Mouse (Mus musculus): ENCODE measurements around the gene Kdm4b.

Kdm4b gene

DNA sequence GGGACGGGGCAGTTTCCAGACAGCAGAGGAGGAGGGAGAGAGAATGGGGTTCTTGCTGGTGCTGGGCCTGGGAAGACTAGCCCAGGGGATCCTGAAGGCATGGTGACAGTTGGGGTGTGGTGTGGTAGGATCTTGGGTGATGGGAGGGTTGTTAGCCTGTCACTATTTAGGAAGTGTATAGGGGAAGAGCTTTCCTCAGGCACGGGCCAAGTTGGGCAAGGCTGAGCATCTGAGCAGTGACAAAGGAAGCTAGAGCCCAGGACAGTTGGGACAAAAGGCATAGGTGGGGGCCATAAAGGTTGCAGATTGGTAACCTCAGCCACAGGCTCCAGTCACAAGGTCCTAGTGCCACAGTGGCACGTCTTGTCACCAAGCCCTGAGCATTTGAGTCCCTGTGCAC, 17.6 kb downstream of the Kdm4b start:
- DNase-seq (ENCODE audit: low read depth, low spot score): no peak

DNA sequence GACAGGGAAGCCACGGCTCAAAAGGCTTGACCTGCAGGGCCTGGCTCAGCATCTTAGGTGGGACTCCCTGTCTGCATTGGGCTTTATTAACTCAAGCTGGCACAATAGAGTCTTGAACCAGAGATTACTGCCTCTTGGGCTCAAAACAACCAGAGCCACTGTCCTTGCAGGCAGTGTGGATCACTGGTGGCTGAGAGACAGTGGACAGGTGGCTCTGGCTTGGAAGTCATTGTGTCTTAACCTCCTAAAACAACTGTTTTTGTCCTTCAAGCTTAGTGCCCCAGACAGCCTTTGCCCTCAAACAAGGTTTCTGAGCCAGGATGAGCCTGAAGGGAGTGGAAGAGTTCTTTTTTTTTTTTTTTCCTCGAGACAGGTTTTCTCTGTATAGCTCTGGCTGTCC, 19.5 kb downstream of the Kdm4b start:
- no peak for DNase-seq (ENCODE audit: low read depth, low spot score)

DNA sequence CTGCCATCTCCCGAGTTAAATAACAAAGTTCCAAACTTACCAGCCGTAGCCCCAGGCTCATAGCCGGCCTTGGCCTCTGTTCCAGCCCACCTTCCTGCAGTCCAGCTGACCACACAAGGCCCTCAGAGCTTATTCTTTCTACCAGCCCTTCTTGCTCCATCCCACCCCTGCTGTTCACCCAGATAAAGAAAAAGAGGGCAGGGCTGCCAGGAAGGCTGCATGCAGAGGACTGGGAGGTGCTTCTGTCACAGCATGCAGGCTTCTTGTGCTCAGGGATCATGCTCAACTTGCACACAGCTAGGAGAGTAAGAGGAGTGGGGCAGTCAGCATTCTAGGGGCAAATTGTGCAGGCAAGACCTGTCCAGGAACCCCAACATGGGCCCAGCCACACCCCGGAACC, 22.3 kb downstream of the Kdm4b start:
- no peak for DNase-seq (ENCODE audit: low read depth, low spot score)

DNA sequence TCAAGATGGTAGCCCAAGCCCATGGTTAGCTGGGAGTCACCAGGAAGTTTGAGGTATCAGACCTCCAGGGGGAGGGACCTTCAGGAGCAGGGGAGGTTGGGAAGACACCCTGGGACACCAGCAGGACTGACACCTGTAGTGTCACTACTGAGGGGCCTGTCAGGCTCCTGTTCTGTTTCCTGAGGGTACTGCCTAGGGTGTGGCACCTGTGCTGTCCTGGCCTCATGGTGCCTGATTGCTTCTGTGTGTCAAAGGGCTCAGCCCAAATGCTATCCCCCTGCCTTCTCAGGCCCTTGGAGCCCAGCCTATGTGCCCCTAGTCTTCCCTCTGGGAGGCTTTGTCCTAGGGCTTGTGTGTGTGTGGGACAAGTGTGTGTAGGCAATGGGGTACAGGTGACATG, 22.7 kb downstream of the Kdm4b start:
- DNase-seq (ENCODE audit: low read depth, low spot score): no peak

DNA sequence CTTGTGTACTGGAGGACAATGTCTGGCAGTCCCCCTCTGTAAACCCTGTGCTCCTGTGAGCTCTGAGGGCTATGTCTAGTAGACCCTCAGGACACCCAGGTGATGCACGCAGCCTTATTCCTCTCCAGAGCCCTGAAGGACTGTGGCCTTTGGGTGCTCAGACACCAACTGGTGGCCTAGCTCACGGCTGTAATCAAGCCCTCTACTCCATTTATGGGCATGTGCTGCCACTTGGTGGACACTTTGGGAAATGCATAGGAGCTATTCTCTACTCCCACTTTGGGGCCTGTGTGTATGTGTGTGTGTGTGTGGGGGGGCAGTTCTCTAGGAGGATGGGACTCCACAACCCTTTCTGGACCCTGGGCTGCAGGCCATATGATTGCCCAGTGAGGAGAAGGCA, 24.8 kb downstream of the Kdm4b start:
- DNase-seq (ENCODE audit: low read depth, low spot score): peak; percentile 87

DNA sequence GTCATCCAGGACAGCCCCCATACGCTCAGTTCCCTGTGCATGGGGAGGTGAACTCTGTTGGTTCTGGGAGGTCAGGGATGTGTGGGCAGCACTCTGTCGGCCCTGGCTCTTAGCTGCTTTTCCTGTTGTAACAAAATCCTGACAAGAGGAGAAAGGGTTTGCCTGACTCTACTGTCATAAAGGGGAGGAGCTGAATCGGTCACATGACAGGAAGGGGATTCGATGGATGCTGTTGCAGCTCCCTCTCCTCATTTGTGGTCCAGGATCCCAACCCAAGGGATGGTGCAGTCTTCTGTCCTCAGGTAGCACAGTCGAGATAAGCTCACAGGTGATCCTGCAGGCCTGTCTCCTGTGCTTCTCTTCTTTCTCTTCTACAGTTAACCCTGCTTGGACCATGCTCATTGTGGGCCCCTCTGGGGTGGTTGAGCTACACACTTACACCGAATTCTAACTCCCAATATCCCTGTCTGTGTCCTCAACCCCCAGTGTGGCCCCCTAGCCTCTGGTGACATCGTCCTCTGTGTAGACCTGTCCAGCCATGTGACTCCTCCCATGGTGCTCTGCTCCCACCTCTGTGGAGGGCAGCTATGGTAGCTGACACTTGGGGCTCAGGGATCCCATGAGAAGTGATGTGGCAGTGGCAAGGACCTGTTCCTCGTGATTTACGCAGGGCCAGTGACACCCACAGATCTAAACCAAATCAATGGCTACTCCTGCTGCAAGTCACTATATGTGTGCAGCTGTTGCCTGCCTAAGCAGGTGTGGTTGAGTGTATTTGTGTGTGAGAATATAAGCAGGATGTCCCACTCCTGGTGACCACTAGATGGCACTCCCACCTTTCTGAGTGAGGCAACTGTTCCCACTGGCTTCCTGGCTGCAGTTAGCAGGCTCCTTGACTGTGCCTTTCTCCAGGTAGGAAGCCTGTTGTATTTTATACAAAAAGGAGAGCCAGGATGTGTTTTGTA, 31.3 kb downstream of the Kdm4b start:
- DNase-seq (ENCODE audit: low read depth, low spot score): peak; percentile 96

DNA sequence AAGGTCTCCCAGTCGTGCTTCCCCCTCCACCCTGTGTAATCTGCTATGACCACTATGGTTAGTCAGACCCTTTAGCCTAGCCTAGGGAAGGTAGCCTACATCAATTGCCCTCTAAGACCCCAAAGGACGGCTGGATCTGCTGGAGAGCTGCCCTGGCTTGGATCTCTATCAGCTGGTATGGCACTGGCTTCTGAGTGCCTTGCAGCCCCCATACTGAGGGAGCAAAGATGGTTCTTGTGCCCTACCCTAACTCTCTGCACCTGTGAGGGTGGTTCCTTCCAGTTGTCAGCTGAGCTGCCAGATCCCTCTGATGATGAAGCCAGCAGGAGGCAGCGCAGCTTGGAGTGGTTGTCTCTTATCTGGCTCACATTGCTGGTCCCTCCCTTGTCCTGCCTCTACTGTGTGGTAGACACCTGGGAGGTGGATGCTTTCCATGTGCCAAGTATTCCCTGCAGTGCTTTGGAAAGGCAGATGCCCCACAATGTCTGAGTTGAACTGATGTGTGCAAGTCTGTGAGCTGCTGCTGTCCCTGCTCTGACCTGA, 33.4 kb downstream of the Kdm4b start:
- DNase-seq (ENCODE audit: low read depth, low spot score): peak; percentile 78

DNA sequence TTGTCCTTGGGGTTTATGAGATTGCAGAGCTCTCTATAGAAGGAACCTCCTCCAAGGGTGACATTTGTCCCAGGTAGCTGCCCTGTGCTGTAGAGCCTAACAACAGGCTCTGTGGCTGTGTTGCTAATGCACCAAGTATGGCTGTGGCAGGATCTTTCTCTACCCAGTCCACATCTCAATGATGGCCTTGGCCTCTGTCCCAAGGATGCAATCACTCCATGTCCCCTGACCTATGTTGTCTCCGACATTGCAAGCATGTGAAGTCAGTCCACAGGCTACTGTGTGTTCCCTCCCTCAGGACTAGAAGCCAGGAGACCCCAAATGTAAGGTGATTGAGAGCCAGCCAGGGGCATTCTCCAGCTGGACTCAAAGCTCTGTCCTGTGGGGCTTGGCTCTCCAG, 34.0 kb downstream of the Kdm4b start:
- DNase-seq (ENCODE audit: low read depth, low spot score): no peak

DNA sequence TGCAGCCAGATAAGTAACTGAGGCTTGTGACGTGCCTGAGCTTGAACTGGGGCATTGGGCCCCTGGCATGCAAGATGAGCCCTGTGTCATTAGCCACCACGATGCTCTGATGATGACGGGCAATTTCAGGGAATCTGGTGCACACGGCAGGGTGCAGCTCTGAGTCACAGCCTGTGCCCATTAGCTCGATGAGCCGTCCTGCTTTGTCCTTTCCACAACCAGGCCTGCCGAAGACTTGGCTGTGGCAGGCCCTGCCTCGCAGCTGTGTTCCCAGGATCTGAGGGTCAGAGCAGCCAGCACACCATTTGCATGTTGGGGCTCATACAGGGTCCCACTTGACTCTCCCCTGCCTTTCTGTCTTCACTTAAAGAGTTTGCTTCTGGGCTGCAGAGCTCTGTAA, 34.6 kb downstream of the Kdm4b start:
- DNase-seq (ENCODE audit: low read depth, low spot score): peak; percentile 97

DNA sequence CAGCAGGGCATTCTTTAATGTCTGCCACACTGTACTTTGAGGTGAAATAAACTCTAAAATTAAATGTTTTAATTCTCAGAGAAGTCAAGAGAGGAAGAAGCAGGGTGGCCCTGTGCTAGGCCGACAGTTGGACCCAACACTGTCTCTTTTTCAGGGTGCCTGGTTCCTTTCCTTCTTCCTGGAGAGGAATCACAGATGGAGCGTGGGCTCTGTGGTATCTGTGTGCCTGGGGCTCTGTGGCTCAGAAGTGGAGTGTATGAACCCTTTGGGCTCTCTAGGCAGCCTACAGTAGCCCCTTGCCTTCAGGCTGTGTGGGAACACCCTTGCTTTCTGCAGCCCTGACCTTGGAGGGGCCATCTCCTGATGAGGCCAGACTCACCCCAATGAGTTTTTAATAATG, 35.7 kb downstream of the Kdm4b start:
- peak; percentile 79 for DNase-seq (ENCODE audit: low read depth, low spot score)

DNA sequence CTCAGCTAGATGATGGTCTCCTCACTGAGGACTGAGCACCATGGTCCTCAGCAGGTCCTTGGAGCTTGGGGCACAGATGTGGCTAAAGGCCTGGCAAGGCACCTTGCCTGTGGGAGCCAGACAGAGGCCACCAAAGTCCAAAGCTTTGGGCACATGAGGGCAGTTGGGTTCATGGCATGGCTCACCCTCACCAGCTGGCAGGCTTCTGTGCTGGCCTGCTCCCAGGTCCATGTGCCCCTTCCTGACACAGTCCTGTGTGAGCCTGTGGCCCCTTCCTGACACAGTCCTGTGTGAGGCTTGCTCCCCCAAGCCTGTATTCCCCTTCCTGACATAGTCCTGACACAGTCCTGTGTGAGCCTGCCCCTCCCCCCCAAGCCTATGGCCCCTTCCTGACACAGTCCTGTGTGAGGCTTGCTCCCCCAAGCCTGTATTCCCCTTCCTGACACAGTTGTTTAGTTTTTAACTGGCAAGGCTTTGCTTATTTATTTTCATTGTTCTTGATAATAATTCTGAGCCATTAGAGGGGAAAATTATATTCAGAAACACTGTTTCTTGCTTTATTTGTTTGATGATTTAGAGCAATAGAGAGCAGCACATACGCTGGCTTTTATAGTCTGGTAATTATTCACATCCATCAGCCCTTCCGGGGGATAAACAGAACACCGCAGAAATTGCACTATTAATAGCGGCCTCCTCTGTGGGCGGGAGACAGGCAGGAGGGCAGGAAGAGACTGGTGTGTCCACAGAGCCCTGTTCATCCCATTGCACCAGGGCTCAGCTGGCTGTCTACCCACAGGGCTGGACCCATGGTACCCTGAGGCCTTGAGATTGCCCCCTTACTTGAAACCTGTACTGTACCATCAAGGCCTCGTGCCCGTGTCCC, 40.2 kb downstream of the Kdm4b start:
- DNase-seq (ENCODE audit: low read depth, low spot score): peak; percentile 79

DNA sequence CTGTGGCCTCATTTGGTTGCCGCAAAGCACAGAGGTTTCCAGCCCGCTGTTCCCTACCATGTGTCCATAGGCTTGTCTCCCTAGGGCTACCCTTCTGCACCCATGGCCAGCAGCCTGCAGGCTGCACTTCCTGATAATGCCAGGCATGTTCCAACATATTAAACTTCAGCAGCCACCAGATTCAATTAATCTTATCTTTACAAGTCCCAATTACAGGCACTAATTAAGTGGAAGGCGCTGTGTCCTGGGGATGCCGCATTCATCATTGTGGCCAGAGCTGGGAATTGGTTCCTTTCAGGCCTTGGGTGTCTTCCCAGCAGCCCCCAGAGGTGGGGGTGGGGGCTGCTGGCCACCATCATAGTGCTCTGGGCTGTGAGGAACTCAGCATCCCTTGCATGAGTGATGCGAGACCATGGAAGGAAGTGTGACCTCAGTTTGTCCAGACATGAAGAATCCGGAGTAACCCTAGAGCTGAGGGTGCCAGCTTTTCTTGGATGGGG, 42.5 kb downstream of the Kdm4b start:
- DNase-seq (ENCODE audit: low read depth, low spot score): no peak

DNA sequence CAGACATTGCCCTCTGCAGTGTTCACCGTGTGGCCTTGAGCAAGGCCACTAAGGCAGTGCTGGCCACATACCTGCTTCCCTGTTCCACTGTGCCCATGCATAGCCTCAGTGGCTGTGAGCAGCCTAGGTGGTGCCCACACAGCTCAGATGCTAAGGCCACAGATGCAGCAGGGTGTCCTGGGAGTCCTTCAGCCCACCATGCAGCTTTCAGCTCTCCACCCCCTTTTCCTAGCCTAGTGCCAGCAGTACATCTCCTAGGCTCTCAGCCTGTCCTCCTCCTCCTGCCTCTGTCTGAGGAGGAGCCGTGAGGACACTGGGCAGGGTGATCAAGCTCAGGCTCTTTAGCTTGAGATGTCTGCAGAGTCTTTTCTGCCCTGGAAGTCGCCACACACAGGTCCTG, 44.2 kb downstream of the Kdm4b start:
- peak; percentile 81 for DNase-seq (ENCODE audit: low read depth, low spot score)

DNA sequence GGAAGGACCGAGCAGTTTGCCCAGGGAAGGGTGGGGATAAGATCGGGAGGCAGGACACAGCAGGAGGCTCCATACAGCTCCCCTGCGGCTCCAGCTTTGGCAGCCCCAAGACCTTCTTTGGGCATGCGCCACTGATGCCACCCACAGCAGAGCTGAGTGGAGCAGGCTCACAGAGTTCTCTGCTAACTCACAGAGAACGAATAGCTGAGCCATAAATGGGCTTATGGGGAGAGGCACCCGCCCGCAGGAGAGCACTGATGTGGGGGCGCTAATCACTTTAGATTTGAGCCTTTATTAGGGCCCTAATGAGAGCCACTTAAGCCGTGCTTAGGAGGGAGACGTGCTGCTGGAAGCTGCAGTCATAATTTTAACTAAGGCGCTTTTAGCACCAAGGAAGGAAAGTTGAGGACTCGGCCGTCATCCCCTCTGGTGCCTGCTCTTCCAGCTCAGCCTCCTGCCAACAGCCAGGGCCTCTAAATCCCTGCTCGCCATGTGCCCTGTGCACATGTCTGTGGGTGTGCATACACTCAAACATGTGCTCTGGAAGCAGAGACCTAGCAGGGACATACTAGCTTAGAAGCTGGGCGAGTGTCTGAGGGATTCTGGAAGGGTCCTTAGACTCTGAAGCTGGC, 45.3 kb downstream of the Kdm4b start:
- DNase-seq (ENCODE audit: low read depth, low spot score): peak; percentile 94

DNA sequence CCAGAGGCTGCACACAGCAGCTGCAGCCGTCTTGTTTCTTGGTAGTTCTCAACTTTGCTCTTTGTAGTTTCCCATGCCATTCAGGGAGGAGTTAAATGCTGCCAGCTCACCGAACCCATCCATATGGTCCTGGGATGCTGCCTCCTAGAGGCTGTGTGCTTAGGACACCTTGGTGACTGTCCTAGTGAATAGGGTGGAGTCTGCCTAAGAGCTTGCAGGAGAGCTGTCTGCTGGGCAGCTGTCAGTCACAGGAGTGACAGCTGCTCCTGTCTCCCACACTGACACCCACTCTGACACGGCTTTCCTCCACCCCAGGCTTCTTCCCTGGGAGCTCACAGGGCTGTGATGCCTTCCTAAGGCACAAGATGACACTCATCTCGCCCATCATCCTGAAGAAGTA, 46.2 kb downstream of the Kdm4b start:
- peak; percentile 75 for DNase-seq (ENCODE audit: low read depth, low spot score)

DNA sequence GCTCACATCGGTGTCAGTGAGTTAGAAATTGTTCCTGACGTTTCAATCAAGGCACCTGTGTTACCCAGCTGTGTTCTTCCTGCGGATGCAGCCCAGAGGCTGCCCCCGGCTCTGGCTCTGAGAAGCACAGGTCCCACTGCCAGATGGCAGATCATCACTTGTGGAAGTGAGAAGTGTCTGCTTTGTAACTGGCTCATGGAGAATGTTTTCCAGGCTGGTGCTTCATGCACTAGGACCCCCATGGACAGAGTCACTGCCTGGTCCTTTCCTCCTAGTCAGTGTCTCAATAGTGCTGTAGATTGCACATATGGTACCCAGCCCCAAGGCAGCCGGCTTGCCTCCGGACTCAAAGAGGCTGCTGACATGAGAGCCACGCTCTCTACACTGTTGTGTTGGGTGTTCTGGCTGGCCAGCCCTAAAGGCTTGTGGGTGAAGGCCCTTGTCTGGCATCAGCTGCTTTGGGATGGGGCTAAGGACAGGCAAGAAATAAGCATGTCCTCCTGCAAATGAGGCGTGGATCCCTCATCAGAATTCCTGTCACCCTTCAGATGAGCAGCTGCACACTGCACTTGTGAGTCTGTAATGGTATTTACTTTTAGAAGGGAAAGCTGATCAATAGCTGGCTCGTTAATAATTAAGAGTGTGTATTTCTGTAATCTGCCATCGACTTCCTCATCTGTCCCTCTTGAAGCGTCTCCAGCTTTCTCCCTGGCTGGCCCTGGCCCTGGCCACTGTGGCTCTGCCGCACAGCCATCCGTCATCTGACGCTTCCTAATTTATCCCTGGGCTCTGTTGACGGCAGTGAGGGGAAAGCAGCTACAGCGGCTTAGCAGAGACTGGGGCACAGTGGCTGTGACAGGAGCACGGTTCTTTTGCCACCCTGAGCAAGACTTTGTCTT, 47.5 kb downstream of the Kdm4b start:
- peak; percentile 62 for DNase-seq (ENCODE audit: low read depth, low spot score)

DNA sequence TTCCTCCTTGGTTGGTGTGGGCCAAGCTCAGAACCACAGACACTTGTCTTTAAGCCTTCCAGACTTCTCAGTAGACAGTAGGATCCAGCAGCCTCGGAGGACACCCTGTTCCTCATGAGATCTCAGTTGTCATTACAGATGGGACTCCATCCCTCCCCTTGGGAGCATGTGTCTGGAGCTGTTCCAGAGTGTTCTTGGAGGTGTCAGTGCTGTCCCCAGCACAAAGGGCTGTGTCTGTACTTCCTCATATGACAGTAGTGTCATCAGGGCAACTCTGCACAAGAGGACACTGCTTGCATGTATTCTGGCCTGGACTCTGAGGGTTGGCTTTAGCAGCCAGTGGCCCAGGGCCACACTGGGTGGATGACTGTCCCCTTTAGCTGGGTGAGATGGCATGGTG, 49.0 kb downstream of the Kdm4b start:
- peak; percentile 63 for DNase-seq (ENCODE audit: low read depth, low spot score)

DNA sequence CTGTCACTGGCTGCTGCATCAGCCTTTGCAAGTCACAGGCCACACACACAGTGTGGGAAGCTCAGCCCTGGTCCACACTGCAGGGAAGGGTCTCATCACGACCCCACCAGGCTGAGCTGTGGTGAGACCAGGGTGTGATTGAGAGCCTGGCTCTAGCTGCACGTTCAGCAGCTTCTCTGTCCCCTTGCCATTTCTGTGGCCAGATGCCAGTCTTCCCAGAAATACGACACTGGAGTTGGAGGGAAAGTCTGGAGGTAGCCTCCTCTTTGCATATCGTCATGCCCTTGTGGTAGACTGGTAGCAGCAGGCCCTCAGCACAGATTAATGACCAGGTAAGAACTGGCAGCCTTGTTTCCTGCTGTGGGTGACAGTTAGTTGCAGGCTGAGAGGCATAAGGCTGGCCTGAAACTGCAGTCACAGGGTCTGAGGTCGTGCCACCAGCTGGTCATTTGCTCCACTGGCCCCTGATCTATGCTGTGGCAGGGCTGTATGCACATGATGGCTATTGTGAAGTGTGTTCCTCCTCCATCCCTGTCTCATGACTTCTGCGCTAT, 53.5 kb downstream of the Kdm4b start:
- peak; percentile 33 for DNase-seq (ENCODE audit: low read depth, low spot score)

DNA sequence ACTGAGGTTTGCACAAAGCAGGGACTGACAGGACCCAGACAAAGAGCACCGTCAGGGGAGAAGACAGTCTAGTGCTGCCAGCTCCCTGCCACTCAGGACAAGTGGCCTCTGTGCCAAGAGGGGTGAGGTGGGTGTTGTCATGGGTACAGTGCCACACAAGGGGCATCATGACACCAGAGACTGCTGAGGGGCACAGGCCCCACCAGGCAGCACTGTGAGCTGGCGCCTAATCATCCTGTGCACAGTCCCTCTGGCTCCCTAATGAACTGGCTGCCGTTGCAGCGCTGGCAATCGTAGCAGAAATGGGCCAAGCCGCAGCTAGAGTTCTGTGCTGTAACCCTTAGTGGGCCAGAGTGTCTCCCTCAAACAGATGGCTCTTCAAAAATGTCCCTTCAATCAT, 54.4 kb downstream of the Kdm4b start:
- DNase-seq (ENCODE audit: low read depth, low spot score): peak; percentile 85

DNA sequence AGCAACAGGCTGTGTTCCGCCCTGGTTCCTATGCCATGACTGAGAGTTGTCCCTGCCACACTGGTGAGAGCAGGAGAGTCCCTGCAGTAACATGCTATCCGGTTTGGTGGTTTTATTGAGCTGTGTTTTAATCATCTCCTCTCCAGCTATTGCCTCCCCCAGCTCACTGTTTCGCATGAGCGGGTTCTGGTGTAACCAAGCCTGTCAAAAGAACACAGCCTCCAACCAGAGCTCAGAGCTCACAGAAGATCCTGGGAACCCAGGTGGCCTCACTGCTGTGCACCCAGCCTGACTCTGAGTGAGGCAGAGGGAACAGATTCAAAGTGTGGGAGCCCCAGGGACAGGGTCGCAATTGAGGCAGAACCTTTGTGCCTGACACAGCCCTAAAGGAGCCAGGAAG, 55.3 kb downstream of the Kdm4b start:
- peak; percentile 59 for DNase-seq (ENCODE audit: low read depth, low spot score)
